In the genomic region with DNA sequence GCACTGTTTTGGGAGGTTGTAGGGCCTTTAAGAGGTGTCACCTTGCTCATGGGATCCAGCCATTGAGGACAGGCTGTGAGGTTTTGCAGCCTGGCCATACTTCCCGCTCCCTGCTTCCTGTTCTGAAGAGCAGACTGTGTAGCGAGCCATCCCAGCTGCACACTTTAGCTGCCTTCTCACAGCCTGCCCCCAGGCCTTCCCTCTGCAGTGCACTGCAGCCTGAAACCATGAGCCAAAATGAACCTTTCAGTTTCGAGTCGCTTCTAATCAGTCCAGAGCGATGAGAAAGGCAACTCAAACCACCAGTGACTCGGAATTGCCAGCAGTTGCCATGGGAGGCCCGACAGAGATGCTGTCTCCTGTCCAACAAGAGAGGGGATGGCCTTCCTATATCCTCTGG, we compare ENCODE assay signal across 27 mouse cellular contexts. TPM values are rescaled to one million over a fixed set of nuclear protein-coding genes. Genes with fewer than 3 reads are reported as not detected.
"Had no signal": no experiment of that assay in that cellular context is flagged by ENCODE, and none has a peak within 500 bp of the region (broad histone marks: within the 10 kb centered on the region; RNA-seq: fewer than 3 reads in every experiment).

No protein-coding gene starts in this region.

- H3K4me2 ChIP-seq: heart, embryonic 12.5 days; hindbrain, embryonic 13.5 days; hindbrain, embryonic 15.5 days; kidney, embryonic 15.5 days; limb, embryonic 13.5 days; limb, embryonic 15.5 days; liver, embryonic 12.5 days had no signal

- H3K4me3 ChIP-seq: gastrocnemius, adult 2 months; heart, embryonic 10.5 days; heart, embryonic 12.5 days; hindbrain, embryonic 10.5 days; hindbrain, embryonic 13.5 days; hindbrain, embryonic 15.5 days; kidney, embryonic 15.5 days; limb, embryonic 13.5 days; limb, embryonic 15.5 days; liver, embryonic 12.5 days had no signal

- ATAC-seq: inflammation-experienced regulatory T-cells, adult 6 months; intestine, embryonic 16.5 days; liver, embryonic 12.5 days had no signal

- DNase-seq: gastrocnemius, adult 2 months; gastrocnemius, postnatal 10 days; gastrocnemius, postnatal 25 days; heart, adult 18-20 months; heart, postnatal 4 days; kidney, adult 11 months; kidney, adult 2 months; kidney, adult 9 months; kidney, postnatal 14 days; kidney, postnatal 36 days; layer of hippocampus, adult 9-11 months; layer of hippocampus, postnatal 36 days had no signal

- H3K9me3 ChIP-seq: heart, embryonic 10.5 days; heart, embryonic 12.5 days; hindbrain, embryonic 10.5 days; hindbrain, embryonic 13.5 days; hindbrain, embryonic 15.5 days; kidney, embryonic 15.5 days; limb, embryonic 13.5 days; limb, embryonic 15.5 days; liver, embryonic 12.5 days had no signal

- H3K4me1 ChIP-seq: heart, embryonic 10.5 days; heart, embryonic 12.5 days; hindbrain, embryonic 13.5 days; hindbrain, embryonic 15.5 days; kidney, embryonic 15.5 days; limb, embryonic 13.5 days; limb, embryonic 15.5 days; liver, embryonic 12.5 days had no signal

- H3K9ac ChIP-seq: heart, embryonic 12.5 days; hindbrain, embryonic 13.5 days; hindbrain, embryonic 15.5 days; kidney, embryonic 15.5 days; limb, embryonic 13.5 days; limb, embryonic 15.5 days; liver, embryonic 12.5 days had no signal

- H3K36me3 ChIP-seq: heart, embryonic 10.5 days; heart, embryonic 12.5 days; hindbrain, embryonic 10.5 days; hindbrain, embryonic 13.5 days; hindbrain, embryonic 15.5 days; kidney, embryonic 15.5 days; limb, embryonic 13.5 days; limb, embryonic 15.5 days; liver, embryonic 12.5 days had no signal

- H3K27ac ChIP-seq: gastrocnemius, adult 2 months; heart, embryonic 10.5 days; hindbrain, embryonic 10.5 days; hindbrain, embryonic 13.5 days; hindbrain, embryonic 15.5 days; kidney, embryonic 15.5 days; kidney, postnatal 0 days; limb, embryonic 13.5 days; limb, embryonic 15.5 days; liver, embryonic 12.5 days had no signal

RNA-seq across cellular contexts. Expression of gene Cfap46, which starts 33.9 kb away (rescaled TPM):
- total RNA-seq: granulocyte monocyte progenitor cell, adult 5-6 weeks; heart, postnatal 4 days had no signal
- polyA plus RNA-seq: heart, embryonic 14.5 days; inflammation-experienced regulatory T-cells, adult 6 months; kidney, postnatal 0 days; large intestine, adult 2 months; liver, embryonic 12.5 days had no signal
